Mouse (Mus musculus) neural tube, embryonic 15.5 days (tissue): Measurements from ENCODE around the gene Bcorl1. TPM values are rescaled to one million over a fixed set of nuclear protein-coding genes. Genes with fewer than 3 reads are reported as not detected.
A peak's percentile ranks its signal among the peaks of the same experiment; 100 is the strongest.

Experiments used
- ATAC-seq: fragments of 200-750 bp; cut with Nextera tagmentation; 2 replicates; pipeline ENCODE4 v1.8.0; 2017; ENCODE audit warnings: mild to moderate bottlenecking, moderate TSS enrichment, moderate library complexity; ENCODE audit not compliant: low FRiP score
- H3K27ac ChIP-seq: fragments of 300-500 bp; sonication (generic); replicated peaks from 2 replicates; pipeline ENCODE4 v1.5.1; 2015; ENCODE audit warnings: mild to moderate bottlenecking, inconsistent platforms
- H3K27me3 ChIP-seq: fragments of 300-500 bp; sonication (generic); replicated peaks from 2 replicates; pipeline ENCODE4 v1.6.1; 2015; ENCODE audit warnings: inconsistent platforms
- H3K36me3 ChIP-seq: fragments of 300-500 bp; sonication (generic); 2 replicates; pipeline ENCODE4 v1.6.1; 2015; ENCODE audit warnings: inconsistent platforms
- H3K4me1 ChIP-seq: fragments of 300-500 bp; sonication (generic); 2 replicates; pipeline ENCODE4 v1.6.1; 2015; ENCODE audit warnings: inconsistent platforms
- H3K4me2 ChIP-seq: fragments of 300-500 bp; sonication (generic); 2 replicates; pipeline ENCODE4 v1.6.1; 2015; ENCODE audit warnings: inconsistent platforms, mild to moderate bottlenecking, moderate library complexity
- H3K4me3 ChIP-seq: fragments of 300-500 bp; sonication (generic); replicated peaks from 2 replicates; pipeline ENCODE4 v1.5.1; 2015; ENCODE audit warnings: mild to moderate bottlenecking, inconsistent platforms
- H3K9ac ChIP-seq: fragments of 300-500 bp; sonication (generic); replicated peaks from 2 replicates; pipeline ENCODE4 v1.6.1; 2015; ENCODE audit warnings: mild to moderate bottlenecking, inconsistent platforms
- H3K9me3 ChIP-seq: fragments of 300-500 bp; sonication (generic); replicated peaks from 2 replicates; pipeline ENCODE4 v1.6.1; 2016; ENCODE audit warnings: inconsistent platforms
- WGBS: fragments of 180-500 bp; shearing (Covaris S2); methylation state at CpG from one replicate; pipeline ENCODE4 v1.1.7; 2015; ENCODE audit warnings: mixed read lengths; 5-methylcytosine and 5-hydroxymethylcytosine counted together
- polyA plus RNA-seq: library from polyadenylated mRNA; unstranded; fragments of >200 nt; fragmentation: Nextera tagmentation; extraction: Ambion mirVana; gene quantifications from 2 replicates; pipeline ENCODE4 v1.2.1, GENCODE M21; 2015

Gene Bcorl1
- polyA plus RNA-seq, 1 experiment from 2014 or later, result 7.2 TPM

DNA sequence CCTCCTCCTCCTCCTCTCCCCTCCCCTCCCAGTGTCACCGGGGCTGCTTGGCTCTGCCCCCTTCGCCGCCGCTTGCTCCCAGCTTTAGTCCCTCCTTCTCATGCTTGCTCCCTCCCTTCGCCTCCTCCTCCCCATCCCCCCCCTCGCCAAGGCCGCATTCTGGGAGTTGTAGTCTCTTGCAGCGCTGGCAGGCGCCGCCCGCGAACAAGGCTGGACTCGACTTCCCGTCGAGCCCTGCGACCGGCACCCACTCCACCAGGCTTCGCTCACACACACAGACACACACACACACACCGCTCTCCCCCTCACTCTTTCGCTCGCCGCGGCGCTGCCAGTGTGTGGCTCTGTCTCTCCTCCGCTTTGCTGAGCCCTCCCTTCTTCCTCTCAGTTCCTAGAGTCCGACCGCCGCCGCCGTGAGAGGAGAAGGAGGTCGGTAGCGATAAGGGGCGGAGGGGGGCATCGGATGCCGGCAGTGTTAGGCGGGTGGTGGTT, 2.3 kb downstream of the Bcorl1 start:
- Histone ChIP-seq H3K27me3 (no peaks in the 10 kb centered on the region), H3K27ac (peak overlapping the region; percentile 80), H3K9me3 (no peaks in the 10 kb centered on the region), H3K4me1 (peaks cover 9% of the 10 kb centered on the region; the same call in 1 of the 2 replicates), H3K4me3 (peak overlapping the region; percentile 55), H3K4me2 (peak overlapping the region; percentile 74), H3K9ac (peak overlapping the region; percentile 66), H3K36me3 (no peaks in the 10 kb centered on the region)
- WGBS, result 12% methylated on average over 32 of the region's 36 CpGs
- ATAC-seq, result peak; percentile 93

GRCm38 (mm10) chrX:48343966-48344642, 2.9 kb downstream of the Bcorl1 start:
- Histone ChIP-seq H3K9me3 (no peaks in the 10 kb centered on the region), H3K36me3 (no peaks in the 10 kb centered on the region), H3K4me3 (peak overlapping the region; percentile 55), H3K27me3 (no peaks in the 10 kb centered on the region), H3K9ac (peak overlapping the region; percentile 66), H3K4me2 (peak overlapping the region; percentile 74), H3K4me1 (peaks cover 9% of the 10 kb centered on the region; the same call in 1 of the 2 replicates), H3K27ac (peak overlapping the region; percentile 80)
- WGBS, result 17% methylated on average over 25 of the region's 30 CpGs
- ATAC-seq, result peak; percentile 32

DNA sequence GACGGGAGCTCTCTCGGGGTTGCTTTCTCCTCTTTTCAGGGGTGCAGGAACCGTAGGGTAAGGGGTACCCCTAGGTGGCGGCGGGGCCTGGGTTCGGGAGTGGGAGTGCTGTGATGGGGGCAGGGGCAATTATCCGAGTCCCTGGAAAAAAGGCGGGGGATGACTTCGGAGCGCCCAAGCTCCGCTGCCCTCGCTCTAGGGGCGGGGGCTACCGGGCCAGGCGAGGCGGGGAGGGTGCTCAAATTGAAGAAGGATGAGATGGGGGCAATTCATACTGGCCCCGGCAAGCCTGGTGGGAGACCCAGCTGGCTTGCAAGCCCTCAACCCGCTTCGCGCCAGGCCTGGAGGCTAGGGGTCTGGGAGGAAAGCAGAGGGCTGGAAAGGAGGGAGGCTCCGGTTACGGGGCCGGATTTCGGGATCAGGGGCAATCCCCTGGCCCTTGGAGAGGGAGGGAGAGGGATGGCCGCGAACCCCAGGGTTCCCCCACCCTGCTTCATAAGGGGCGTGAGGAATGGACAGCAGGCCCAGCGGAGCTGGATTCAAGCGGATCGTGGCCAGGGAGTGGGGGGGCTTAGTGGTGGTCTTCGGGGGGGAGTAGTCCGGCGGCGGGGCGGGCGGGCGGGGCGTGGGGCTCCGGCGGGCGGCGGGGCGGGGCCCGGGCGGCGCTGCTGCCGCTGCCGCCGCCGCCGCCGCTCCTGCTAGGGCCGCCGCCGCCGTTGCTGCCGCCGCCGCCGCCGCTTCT, 3.7 kb downstream of the Bcorl1 start:
- Histone ChIP-seq H3K9ac (peak overlapping the region; percentile 66), H3K4me1 (peaks cover 9% of the 10 kb centered on the region; the same call in 1 of the 2 replicates), H3K27ac (peak overlapping the region; percentile 80), H3K9me3 (no peaks in the 10 kb centered on the region), H3K4me2 (peak overlapping the region; percentile 74), H3K27me3 (no peaks in the 10 kb centered on the region), H3K36me3 (no peaks in the 10 kb centered on the region), H3K4me3 (peak overlapping the region; percentile 55)
- no peak for ATAC-seq
- 10% methylated on average over 24 of the region's 61 CpGs for WGBS

DNA sequence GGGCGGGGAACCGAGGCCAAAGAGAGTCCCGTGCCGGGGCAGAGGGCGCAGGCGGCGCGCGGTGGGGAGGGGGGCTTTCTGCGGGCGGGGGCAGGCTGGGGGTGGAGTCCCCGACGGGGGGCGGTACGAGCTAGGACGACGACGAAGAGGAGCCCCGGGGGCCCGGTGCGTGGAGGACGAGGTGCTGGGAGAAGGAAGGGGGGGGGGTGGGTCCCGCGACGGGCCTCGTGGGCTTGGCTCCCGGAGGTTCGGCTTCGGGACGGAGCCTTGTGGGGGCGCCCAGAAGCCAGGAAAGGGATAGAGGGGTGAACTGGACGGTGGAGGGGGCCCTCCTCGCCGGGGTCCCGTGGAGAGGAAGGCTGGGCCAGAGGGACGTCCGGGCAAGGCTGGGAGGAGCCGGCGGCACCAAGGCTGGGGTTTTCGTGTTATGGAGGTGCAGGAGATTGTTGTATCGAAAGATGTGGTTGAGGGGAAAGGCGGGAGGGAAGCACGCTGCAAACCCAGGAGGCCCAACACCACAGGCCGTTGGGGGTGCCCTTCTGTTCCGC, 4.3 kb downstream of the Bcorl1 start:
- peak overlapping the region; percentile 74 for H3K4me2 ChIP-seq
- 11% methylated on average over 25 of the region's 45 CpGs for WGBS
- no peak for ATAC-seq
- peak overlapping the region; percentile 80 for H3K27ac ChIP-seq
- peaks cover 9% of the 10 kb centered on the region; the same call in 1 of the 2 replicates for H3K4me1 ChIP-seq
- H3K4me3 ChIP-seq, result peak overlapping the region; percentile 55
- peak overlapping the region; percentile 66 for H3K9ac ChIP-seq
- H3K27me3 ChIP-seq, result no peaks in the 10 kb centered on the region
- no peaks in the 10 kb centered on the region for H3K36me3 ChIP-seq
- no peaks in the 10 kb centered on the region for H3K9me3 ChIP-seq

DNA sequence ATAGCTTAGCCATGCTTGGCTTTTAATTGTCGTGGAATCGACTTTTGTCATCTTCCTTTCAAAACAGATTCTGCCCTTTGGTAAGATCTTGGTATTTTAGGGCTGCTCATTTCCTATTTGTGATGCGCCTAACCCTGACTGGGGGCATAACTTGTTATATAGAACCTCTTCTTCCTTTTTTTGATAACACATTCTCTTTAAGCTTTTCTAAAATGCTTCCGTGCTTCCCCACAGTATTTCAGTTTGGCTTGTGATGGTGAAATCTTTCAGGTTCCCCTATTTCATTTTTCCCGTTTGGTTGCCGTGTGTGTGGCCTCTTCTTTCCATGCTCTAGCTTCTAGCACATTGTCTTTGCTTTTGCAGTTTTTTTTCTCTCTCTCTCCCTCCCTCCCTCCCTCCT, 14.2 kb downstream of the Bcorl1 start:
- Histone ChIP-seq H3K4me3 (no peak overlapping the region), H3K27ac (no peak overlapping the region), H3K9me3 (no peaks in the 10 kb centered on the region), H3K27me3 (no peaks in the 10 kb centered on the region), H3K4me1 (no peaks in the 10 kb centered on the region), H3K4me2 (no peak overlapping the region), H3K9ac (no peak overlapping the region), H3K36me3 (no peaks in the 10 kb centered on the region)
- ATAC-seq, result no peak
- 91% methylated on average over 6 of the region's 6 CpGs for WGBS

GRCm38 (mm10) chrX:48365836-48366577, 24.8 kb downstream of the Bcorl1 start:
- Histone ChIP-seq H3K9me3 (no peaks in the 10 kb centered on the region), H3K27me3 (no peaks in the 10 kb centered on the region), H3K4me3 (no peak overlapping the region), H3K36me3 (peaks cover 15% of the 10 kb centered on the region; the same call in 1 of the 2 replicates), H3K4me2 (no peak overlapping the region), H3K9ac (no peak overlapping the region), H3K27ac (no peak overlapping the region), H3K4me1 (no peaks in the 10 kb centered on the region)
- 39% methylated on average over 15 of the region's 15 CpGs for WGBS
- no peak for ATAC-seq

GRCm38 (mm10) chrX:48367841-48368240, 26.7 kb downstream of the Bcorl1 start:
- Histone ChIP-seq H3K9ac (no peak overlapping the region), H3K36me3 (peaks cover 11% of the 10 kb centered on the region; the same call in 1 of the 2 replicates), H3K27ac (no peak overlapping the region), H3K27me3 (no peaks in the 10 kb centered on the region), H3K4me2 (no peak overlapping the region), H3K9me3 (no peaks in the 10 kb centered on the region), H3K4me1 (no peaks in the 10 kb centered on the region), H3K4me3 (no peak overlapping the region)
- no peak for ATAC-seq
- WGBS, result 93% methylated on average over 9 of the region's 9 CpGs

GRCm38 (mm10) chrX:48383643-48384042, 42.5 kb downstream of the Bcorl1 start:
- Histone ChIP-seq H3K9me3 (no peaks in the 10 kb centered on the region), H3K9ac (no peak overlapping the region), H3K4me2 (no peak overlapping the region), H3K27me3 (no peaks in the 10 kb centered on the region), H3K4me3 (no peak overlapping the region), H3K4me1 (no peaks in the 10 kb centered on the region), H3K27ac (no peak overlapping the region), H3K36me3 (peaks cover 13% of the 10 kb centered on the region; the same call in 1 of the 2 replicates)
- no peak for ATAC-seq
- 52% methylated on average over 7 of the region's 7 CpGs for WGBS

DNA sequence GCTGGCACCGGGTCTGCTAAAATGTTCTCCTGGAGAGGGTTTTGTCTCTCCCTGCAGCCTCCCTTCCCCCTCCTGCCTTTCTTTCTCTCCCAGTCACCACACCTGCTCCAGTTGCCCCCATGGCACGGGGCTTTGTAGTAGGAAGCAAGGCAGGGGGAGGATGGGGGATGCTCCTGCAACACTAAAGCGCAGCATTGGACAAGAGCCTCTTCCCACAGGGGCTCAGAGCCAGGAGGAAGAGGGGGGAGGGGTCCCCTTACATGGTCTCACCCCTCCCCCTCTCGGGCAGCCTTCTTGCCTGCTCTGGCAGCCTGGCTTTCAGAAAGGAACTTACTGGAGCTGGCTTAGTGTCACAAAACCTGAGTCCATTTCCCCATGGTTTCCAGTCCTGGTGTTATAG, 44.8 kb downstream of the Bcorl1 start:
- Histone ChIP-seq H3K27me3 (no peaks in the 10 kb centered on the region), H3K4me2 (no peak overlapping the region), H3K36me3 (peaks cover 19% of the 10 kb centered on the region), H3K4me3 (no peak overlapping the region), H3K4me1 (no peaks in the 10 kb centered on the region), H3K27ac (no peak overlapping the region), H3K9me3 (no peaks in the 10 kb centered on the region), H3K9ac (no peak overlapping the region)
- WGBS, result 53% methylated on average over 4 of the region's 4 CpGs
- no peak for ATAC-seq

- Histone ChIP-seq H3K4me1 (no peaks in the 10 kb centered on the region), H3K27ac (no peak overlapping the region), H3K27me3 (no peaks in the 10 kb centered on the region), H3K4me2 (no peak overlapping the region), H3K9me3 (no peaks in the 10 kb centered on the region), H3K36me3 (peaks cover 36% of the 10 kb centered on the region), H3K4me3 (no peak overlapping the region), H3K9ac (no peak overlapping the region)
- no peak for ATAC-seq
- WGBS, result 88% methylated on average over 6 of the region's 6 CpGs
Measured at GRCm38 (mm10) chrX:48389380-48389779, 48.2 kb downstream of the Bcorl1 start.

GRCm38 (mm10) chrX:48399994-48400393, 58.8 kb downstream of the Bcorl1 start:
- no peak overlapping the region for H3K4me3 ChIP-seq
- ATAC-seq, result no peak
- H3K27ac ChIP-seq, result no peak overlapping the region
- H3K4me2 ChIP-seq, result no peak overlapping the region
- no peak overlapping the region for H3K9ac ChIP-seq
- no peaks in the 10 kb centered on the region for H3K4me1 ChIP-seq
- H3K36me3 ChIP-seq, result peaks cover 36% of the 10 kb centered on the region
- 83% methylated on average over 4 of the region's 4 CpGs for WGBS
- no peaks in the 10 kb centered on the region for H3K27me3 ChIP-seq
- H3K9me3 ChIP-seq, result no peaks in the 10 kb centered on the region
